Mouse (Mus musculus) CH12.LX (cell line): ENCODE measurements around the gene Dexi.

ENCODE experiments used
- CTCF ChIP-seq, 2 experiments: IDR thresholded peaks in 1 of 2; conservative IDR thresholded peaks in 1 of 2; 2 replicates each; pipeline ENCODE4 v1.5.1; 2011 to 2012; ENCODE audit warnings: low read depth in 2 of 2, low read length in 2 of 2, improper control_type of control experiment in 1 of 2, inconsistent platforms in 1 of 2, mild to moderate bottlenecking in 1 of 2, moderate library complexity in 1 of 2
- EP300 ChIP-seq: IDR thresholded peaks from 2 replicates; pipeline ENCODE4 v1.6.1; 2011; ENCODE audit warnings: low read length, improper control_type of control experiment
- MAFK ChIP-seq: IDR thresholded peaks from 2 replicates; pipeline ENCODE4 v1.6.1; 2011; ENCODE audit warnings: low read length, improper control_type of control experiment; ENCODE audit not compliant: insufficient replicate concordance
- TBP ChIP-seq: conservative IDR thresholded peaks from 2 replicates; pipeline ENCODE4 v1.6.1; 2011; ENCODE audit warnings: low read depth, low read length, improper control_type of control experiment
- ZMIZ1 ChIP-seq: IDR thresholded peaks from 2 replicates; pipeline ENCODE4 v1.6.1; 2012; ENCODE audit warnings: low read depth, mild to moderate bottlenecking, inconsistent platforms, low read length, improper control_type of control experiment

DNA sequence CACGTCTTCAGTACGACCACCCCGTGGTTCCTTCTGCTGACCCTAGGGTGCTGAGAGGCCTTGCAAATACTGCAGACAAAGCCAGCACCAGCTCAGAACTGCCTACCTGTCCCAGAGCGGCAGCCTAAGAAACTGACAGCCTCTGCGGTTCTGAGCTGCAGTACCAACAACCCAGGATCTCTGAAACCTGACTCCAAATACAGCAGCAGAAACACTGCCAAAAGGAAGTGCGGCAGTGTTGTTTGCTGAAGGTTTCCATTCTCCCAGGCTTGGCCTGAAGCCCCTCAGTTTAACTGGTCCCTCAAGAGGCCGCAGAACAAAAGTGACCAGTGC is 1.3 kb downstream of the Dexi start:
- TF ChIP-seq TBP = 0 out of 2 replicates have a peak, but pooled peaks have one; percentile 62
- no peak for TF ChIP-seq MAFK
- no peak for TF ChIP-seq EP300
- no peak for TF ChIP-seq CTCF (conservative IDR thresholded peaks at IDR 0.05 in 1 of 2, IDR thresholded peaks at IDR 0.05 in 1 of 2; ENCODE audit: low read depth in 2 of 2, low read length in 2 of 2)
- no peak for TF ChIP-seq ZMIZ1
